Mouse (Mus musculus) gastrocnemius, adult 2 months (tissue): ENCODE results near the gene Hist2h3c2. TPM values are rescaled to one million over a fixed set of nuclear protein-coding genes. Genes with fewer than 3 reads are reported as not detected.
A peak's percentile ranks its signal among the peaks of the same experiment; 100 is the strongest.
"Not testable (repeated sequence)": the region's sequence is repeated elsewhere in the genome, so short reads cannot be mapped to it uniquely, and the experiment has no call there.

Experiments used
- DNase-seq: peaks from one replicate; pipeline ENCODE4 v3.0.0; 2022
- H3K27ac ChIP-seq: fragments of 200-600 bp; 2 replicates; pipeline ENCODE4 v1.8.1; 2022; ENCODE audit warnings: mild to moderate bottlenecking
- H3K4me3 ChIP-seq: fragments of 200-600 bp; 2 replicates; pipeline ENCODE4 v1.8.1; 2022; ENCODE audit warnings: mild to moderate bottlenecking, moderate library complexity
- CTCF ChIP-seq: fragments of 200-600 bp; IDR thresholded peaks from 2 replicates; pipeline ENCODE4 v1.8.1; 2022; ENCODE audit warnings: antibody characterized with exemption, mild to moderate bottlenecking, moderate library complexity
- intact Hi-C: fragments of 180-260 bp; cut with DNase I; formaldehyde crosslinking; loops from one replicate; pipeline ENCODE4 v1.15.1; 2025
- long read RNA-seq, 2 experiments: library from polyadenylated mRNA; stranded (forward); transcript quantifications; one replicate each; pipeline ENCODE4 v2.0.0; 2021
- total RNA-seq, 2 experiments: library from RNA; stranded (reverse); gene quantifications; 2 replicates each; pipeline ENCODE4 v1.2.3; 2021

Gene Hist2h3c2
- 1 to 10 TPM; 5.4 to 5.6 TPM for total RNA-seq
- long read RNA-seq, experiment 1, partial matches to known transcripts = 0 of 1 reads
- long read RNA-seq, experiment 1, other reads (novel, unspliced or antisense) = 0 of 1 reads
- long read RNA-seq, experiment 2, partial matches to known transcripts = 0 of 2 reads
- long read RNA-seq, experiment 2, other reads (novel, unspliced or antisense) = 0 of 2 reads

- intact Hi-C loops = not testable (repeated sequence)
- peak; percentile 64 for DNase-seq
- peak within 1 kb of the TSS; percentile 71 for H3K4me3 ChIP-seq
- peak within 1 kb of the TSS; percentile 92 for H3K27ac ChIP-seq
Measured at GRCm38 (mm10) chr3:96238954-96239793, at the start of gene Hist2h3c2. Gene Hist2h3c2 (minus strand): TSS chr3:96239127.

- DNase-seq, H3K4me3 ChIP-seq, H3K27ac ChIP-seq, intact Hi-C loops: not testable (repeated sequence)
- peak; percentile 59 for TF ChIP-seq CTCF
Measured at GRCm38 (mm10) chr3:96287334-96287733, 48.4 kb upstream of the Hist2h3c2 start.

- H3K27ac ChIP-seq = no peak overlapping the region
- TF ChIP-seq CTCF = peak; percentile 39
- intact Hi-C loops = no loop called here
- H3K4me3 ChIP-seq = no peak overlapping the region
- no peak for DNase-seq
Measured at GRCm38 (mm10) chr3:96284457-96284856, 45.5 kb upstream of the Hist2h3c2 start.

DNA sequence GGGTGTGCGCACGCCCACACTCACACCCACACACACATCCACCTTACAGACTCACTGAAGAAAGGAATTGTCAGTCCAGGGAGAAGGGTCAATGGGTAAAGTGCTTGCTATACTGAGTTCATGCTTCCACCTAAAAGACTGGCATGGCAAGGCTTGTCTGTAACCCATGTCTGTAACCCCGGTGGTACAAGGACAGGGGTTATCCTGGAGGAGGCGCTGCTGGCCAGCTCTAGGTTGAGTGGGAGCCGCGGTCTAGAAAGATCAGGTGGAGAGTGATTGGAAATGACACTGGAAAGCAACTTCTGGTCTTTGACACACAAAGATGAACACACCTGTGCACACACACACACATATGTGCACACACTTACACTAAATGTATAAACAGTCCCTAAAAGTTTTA lies 41.7 kb upstream of the Hist2h3c2 start:
- no peak overlapping the region for H3K4me3 ChIP-seq
- no peak for DNase-seq
- TF ChIP-seq CTCF = no peak
- intact Hi-C loops = no loop called here
- no peak overlapping the region for H3K27ac ChIP-seq

DNA sequence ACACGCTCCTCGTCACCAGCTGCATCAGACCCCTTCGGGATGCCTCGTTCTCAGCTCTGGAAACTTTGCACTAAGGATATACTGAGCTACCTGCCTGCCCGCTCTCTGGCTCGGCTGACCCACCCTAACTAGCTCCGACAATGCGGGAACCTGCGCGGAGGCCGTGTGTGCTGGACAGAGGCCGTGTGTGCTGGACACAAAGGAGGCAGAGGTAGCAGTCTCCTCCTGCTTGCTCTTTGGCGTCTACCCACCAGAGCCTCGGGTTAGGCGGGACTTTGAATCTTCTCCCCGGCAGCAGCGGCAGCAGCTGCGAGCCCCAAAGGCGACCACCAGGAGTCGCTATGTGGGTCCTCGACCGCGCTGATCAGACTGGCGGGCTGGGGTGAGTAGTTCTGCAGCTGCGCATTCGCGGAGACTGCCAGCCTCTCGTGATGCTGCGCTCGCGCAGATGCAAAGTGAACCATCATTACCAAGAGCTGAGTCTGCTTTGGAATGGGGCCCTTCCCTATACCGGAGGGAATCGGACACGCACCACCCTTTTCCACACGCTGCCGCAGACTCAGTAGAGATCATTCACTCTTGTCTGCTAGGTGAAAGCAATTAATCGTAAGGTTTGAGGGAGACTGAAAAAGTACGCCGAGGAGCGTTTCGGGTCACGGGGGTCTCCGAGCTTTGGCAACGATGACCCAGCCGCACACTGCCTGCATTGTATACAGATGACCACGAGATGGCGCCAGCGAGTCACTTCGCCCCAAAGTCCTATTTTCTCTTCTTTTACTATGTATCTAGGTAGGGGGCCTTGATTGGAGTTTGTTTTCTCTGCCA lies 39.1 kb upstream of the Hist2h3c2 start:
- intact Hi-C loops = loop anchor here (5.0 kb wide), 1 partner anchor 164 kb away; no protein-coding TSS in a partner anchor
- peak overlapping the region; percentile 81 for H3K27ac ChIP-seq
- DNase-seq = peak; percentile 93
- TF ChIP-seq CTCF = peak; percentile 68
- H3K4me3 ChIP-seq = peak overlapping the region; percentile 82

DNA sequence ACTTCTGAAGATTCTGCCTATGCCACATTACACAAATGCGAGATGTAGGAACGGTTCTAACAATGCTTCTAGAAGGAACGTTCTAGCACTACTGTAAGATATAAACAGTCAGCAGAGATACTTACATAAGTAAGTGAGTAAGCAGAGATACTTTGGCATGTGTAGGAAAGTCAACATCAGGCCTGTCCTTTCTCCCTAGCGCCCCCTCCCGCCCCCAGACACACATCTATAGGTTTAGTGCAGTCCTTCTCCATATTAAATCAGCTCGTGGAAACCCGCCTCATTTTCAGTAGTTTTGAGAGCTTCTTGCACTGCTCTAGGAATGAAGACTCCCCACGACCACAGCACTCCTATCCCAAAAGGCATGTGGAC lies 38.5 kb upstream of the Hist2h3c2 start:
- intact Hi-C loops = loop anchor here (5.0 kb wide), 1 partner anchor 165 kb away; no protein-coding TSS in a partner anchor
- Histone ChIP-seq H3K27ac (peak overlapping the region; percentile 81; the same call in 1 of the 2 replicates), H3K4me3 (peak overlapping the region; percentile 82)
- DNase-seq = peak; percentile 31
- no peak for TF ChIP-seq CTCF

DNA sequence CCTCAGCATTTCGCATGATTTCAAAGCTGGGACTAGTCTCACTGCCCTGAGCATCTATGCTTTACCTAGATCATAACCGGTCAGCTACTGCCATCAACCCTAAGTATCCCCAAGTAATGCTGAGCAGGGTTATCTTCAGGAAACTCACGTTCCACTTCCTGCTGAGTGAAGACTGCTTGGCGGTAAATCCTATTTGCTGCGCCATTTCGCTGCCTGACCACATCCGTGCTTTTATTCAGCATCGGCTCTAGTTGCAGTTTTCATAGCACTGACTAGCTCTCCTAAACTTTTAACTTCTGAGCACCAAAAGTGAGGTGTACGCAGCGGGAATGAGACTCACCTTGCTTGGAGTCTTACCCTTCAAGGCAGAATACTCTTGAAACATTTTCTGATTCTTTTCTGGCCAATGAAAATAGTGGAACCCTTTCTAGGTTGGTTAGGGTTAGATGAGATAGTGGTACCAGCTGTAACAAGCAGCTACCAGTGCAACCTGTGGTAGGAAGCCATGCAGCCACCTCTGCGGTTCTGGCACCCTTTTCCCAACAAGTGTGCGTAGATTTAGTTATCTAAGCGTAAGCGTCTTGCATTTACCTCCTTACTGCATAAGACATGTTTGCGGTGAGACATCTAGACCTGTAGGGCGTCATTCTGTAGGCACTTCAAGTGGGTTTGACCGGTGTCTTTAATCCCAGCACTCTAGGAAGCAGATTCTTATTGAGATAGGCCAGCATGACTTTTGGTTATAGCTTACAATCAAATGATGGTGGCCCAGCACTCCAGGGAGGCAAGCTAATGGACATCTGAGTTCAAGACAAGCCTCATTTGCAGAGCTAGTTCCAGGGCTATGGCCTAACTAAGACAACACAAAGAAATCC lies 34.9 kb upstream of the Hist2h3c2 start:
- H3K27ac ChIP-seq = peak overlapping the region; percentile 46
- H3K4me3 ChIP-seq = peak overlapping the region; percentile 55
- no peak for DNase-seq
- no peak for TF ChIP-seq CTCF
- intact Hi-C loops = no loop called here

DNA sequence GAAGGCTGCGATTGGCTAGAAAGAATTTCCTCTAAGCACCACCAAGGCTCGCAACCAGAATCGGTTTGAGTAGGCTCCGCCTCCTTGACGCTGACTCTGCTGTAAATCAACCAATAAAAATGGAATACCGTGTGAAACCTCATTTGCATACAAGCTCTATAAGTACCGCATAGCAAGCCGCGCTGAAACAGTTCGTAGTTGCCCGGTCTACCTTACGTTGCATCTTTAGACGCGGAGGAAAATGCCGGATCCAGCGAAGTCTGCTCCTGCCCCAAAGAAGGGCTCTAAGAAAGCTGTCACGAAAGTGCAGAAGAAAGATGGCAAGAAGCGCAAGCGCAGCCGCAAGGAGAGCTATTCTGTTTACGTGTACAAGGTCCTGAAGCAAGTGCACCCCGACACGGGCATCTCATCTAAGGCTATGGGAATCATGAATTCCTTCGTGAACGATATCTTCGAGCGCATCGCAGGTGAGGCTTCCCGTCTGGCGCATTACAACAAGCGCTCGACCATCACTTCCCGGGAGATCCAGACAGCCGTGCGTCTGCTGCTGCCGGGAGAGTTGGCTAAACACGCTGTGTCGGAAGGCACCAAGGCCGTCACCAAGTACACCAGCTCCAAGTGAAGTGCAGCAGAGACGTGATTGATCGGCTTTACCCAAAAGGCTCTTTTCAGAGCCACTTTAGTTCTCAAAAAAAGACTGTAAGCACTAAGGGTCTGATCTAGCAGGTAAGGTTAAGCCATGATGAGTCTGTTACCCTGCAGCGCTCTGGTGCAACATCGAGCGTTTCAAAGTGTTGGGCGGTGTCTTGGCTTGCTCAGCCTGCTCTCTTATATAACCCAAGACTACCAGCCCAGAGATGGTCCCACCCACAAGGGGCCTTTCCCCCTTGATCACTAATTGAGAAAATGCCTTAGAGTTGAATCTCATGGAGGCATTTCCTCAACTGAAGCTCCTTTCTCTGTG lies 30.9 kb upstream of the Hist2h3c2 start, which contains the start of gene Hist2h2bb:
Gene Hist2h2bb (plus strand): TSS at position 242 of the 964 bp plus-strand sequence.
- peak; percentile 90 for DNase-seq
- Histone ChIP-seq H3K4me3 (peak within 1 kb of the TSS; percentile 75), H3K27ac (peak within 1 kb of the TSS; percentile 95)
- intact Hi-C loops = loop anchor here (10.0 kb wide), 1 partner anchor 235 kb away; no protein-coding TSS in a partner anchor
- no peak for TF ChIP-seq CTCF

GRCm38 (mm10) chr3:96268776-96269378 lies 29.9 kb upstream of the Hist2h3c2 start:
- Histone ChIP-seq H3K27ac (peak overlapping the region; percentile 95), H3K4me3 (peak overlapping the region; percentile 75)
- DNase-seq = not testable (repeated sequence)
- intact Hi-C loops = loop anchor here (10.0 kb wide), 1 partner anchor 236 kb away; no protein-coding TSS in a partner anchor
